Mouse (Mus musculus) thymus, adult 2 months (tissue): ENCODE results near the gene Rasl2-9.

Source experiments
- CTCF ChIP-seq: fragments of 200-500 bp; IDR thresholded peaks from 2 replicates; pipeline ENCODE4 v1.5.1; 2012; ENCODE audit warnings: mild to moderate bottlenecking, control low read depth, low read length, moderate library complexity, borderline replicate concordance; ENCODE audit not compliant: control insufficient read depth, poor library complexity, insufficient read depth; ENCODE audit errors: extremely low read depth
- POLR2A ChIP-seq: fragments of 200-500 bp; IDR thresholded peaks from 2 replicates; pipeline ENCODE4 v1.6.1; 2012; ENCODE audit warnings: mild to moderate bottlenecking, low read length, control low read depth, moderate library complexity; ENCODE audit not compliant: control insufficient read depth, poor library complexity, insufficient read depth; ENCODE audit errors: extremely low read depth

DNA sequence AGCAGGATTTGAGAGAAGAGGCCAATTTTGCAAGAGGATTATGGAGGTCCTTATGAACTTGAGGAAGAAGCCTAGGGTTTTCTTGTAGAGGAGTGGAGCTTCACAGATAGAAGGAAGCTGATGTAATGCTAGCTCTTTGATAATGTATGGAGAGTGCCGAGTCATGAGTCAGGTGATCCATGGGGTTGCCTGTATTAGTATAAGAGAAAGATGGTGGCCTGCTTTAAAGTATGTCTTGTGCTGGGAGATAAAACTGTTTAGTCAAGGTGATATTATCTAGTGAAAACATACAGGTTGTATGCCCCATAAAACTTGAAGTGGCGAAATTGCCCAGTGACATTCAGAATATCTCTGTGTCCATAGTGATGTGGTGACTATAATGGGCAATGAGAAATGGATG, 48.8 kb downstream of the Rasl2-9 start:
- TF ChIP-seq POLR2A (no peak), CTCF (no peak)
